Mouse (Mus musculus) right cerebral cortex, postnatal 14 days (tissue): ENCODE measurements around the gene Cd59b.
"Not testable (repeated sequence)": the region's sequence is repeated elsewhere in the genome, so short reads cannot be mapped to it uniquely, and the experiment has no call there.

Source experiments
- DNase-seq: peaks from one replicate; pipeline ENCODE4 v3.0.0; 2022

The Cd59b gene

DNA sequence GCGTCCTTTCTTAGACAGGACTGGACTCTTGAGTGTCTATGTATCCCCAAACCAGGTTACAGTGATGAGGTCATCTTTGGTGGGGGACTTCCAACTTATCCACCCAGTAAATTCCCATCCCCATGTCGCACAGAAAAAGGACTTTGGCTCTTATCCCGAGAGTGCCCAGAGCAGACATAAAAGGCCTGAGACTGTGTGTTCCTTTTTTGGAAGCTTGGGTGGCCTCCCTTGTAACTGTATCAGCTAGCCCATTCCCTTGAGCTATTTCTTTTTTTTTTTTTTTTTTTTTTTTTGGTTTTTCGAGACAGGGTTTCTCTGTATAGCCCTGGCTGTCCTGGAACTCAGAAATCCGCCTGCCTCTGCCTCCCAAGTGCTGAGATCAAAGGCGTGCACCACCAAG is 4.1 kb upstream of the Cd59b start, which contains the start of gene Gm10912:
Gm10912 (plus strand) TSS at position 301 of the 400 bp plus-strand sequence.
- not testable (repeated sequence) for DNase-seq

GRCm38 (mm10) chr2:104068450-104068849 is 1.2 kb upstream of the Cd59b start, which contains the start of gene Gm10799:
Gene Gm10799 (minus strand): TSS chr2:104068550.
- DNase-seq, result not testable (repeated sequence)

DNA sequence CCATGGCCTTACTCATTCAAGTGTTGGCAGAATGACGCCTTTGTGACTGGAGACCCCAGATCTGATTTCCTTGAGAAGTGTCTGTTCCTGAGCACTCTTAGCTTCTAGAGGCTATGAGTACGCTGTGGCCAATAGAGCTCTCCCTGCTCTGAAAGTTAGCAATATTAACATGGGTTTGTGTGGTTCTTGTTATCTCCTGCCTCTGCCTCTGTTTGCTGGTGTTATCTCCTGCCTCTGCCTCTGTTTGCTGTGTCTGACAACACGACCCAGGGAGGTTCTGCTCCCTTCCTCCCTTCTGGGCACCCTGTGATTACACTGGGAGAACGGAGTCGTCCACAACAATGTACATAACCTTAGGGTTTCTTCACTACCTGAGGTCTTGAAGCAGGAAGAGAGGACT is 8.6 kb downstream of the Cd59b start:
- DNase-seq, result not testable (repeated sequence)

DNA sequence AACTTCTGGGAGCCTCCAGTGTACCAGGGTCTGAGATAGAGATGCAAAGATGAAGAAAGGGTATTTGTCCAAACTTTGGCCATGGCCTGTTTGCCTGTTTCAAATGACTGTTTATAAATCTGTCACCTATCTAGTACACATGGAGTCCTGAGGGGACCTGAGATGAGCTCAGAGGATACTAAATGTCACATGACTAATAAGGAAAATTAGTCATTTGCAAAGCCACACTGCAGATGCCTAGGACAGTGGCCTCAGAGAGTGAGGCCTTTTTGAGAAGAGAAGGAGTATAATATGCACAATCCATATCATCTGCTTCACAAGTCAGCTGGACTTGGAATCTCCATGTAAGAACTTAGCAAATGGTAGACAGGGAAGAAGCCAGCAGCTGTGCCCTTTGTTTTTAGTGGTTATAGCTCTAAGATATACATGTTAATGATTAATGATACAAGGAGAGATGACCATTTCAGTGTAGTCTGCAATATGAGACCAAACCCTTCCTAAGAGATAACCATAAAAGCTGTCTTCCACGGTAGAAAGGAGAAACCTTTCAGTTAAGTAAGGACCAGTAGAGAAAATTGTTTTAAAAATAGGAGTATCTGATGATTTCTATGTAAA is 11.9 kb downstream of the Cd59b start:
- DNase-seq, result not testable (repeated sequence)

DNA sequence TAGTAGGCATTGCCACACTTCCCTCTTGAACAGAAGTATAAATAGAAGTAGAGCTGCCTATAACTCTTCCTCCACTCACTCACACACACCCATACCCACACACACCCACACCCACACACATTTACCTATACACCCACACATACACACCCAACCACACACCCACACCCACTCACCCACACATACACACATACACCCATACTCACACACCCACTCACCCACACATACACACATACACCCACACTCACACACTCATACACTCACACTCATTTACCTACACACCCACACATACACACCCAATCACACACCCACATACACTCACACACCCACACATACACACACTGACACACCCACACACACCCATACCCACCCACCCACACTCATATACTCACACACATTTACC is 12.8 kb downstream of the Cd59b start:
- no peak for DNase-seq

DNA sequence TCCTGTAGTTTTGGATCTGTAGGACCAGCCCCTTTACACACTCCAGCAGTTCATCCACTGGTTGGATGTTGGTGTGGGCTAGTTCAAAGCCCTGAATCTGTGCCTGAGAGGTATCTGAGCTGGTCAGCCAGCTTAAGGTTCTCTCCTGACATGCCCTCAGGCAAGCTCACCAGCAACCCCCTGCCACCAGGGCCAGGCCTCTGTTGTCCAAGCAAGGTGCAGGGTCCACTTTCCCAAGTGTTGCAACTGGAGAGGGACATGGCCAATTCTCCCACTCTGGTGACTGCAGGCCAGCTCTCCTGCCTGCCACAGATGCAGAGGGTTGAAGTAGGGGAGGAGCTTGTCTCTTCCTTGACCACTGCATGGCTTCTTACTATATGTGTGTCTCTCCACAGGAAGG is 14.4 kb downstream of the Cd59b start:
- DNase-seq, result not testable (repeated sequence)

- not testable (repeated sequence) for DNase-seq
Observed at GRCm38 (mm10) chr2:104087562-104087961, 17.9 kb downstream of the Cd59b start.

- no peak for DNase-seq
Observed at GRCm38 (mm10) chr2:104093305-104093704, 23.7 kb downstream of the Cd59b start.

DNA sequence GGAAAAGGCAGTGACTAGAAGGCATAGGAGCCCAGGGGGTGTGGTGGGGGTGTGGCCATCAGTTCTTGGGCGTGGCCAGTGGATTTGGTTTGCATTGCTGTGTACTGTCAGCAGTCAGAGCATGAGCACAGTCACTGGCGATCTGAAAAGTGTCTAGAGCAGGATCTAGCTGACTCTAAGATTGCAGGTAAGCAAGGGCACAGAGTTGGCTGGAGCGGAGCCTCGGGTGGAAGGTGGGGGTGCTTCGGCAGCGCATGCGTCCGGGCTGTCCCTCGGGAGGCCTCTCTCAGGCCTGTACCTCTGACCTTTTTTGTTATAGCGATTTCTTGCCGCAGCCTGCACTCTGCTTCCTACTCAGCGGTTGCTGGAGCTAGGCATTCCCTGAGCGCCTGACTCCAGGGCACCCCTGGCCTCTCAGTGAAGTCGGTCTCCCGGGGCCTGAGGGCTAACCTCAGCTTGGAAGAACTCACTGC is 26.1 kb downstream of the Cd59b start, which contains the start of gene Cd59a:
Cd59a (plus strand) TSS at position 61 of the 473 bp plus-strand sequence.
- DNase-seq, result peak; percentile 41

GRCm38 (mm10) chr2:104096256-104096655 is 26.6 kb downstream of the Cd59b start:
- no peak for DNase-seq

DNA sequence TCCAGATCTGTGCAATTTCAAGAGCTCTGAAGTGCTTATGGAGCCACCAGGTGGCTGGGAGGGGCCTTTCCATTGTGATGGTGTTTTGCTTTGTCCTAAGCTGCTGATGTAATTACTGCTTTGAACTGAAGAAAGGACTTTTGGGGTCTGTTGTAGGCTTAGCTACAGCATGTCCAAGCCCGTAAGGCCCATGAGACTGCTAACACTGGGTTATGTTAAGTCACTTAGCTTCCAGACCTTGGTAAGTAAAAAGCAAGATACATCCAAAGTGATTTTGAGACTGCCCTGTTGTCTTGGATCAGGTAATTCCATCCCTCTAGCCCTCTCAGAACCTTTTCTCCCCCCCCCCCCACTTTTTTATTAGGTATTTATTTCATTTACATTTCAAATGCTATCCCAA is 27.1 kb downstream of the Cd59b start:
- DNase-seq, result not testable (repeated sequence)

DNA sequence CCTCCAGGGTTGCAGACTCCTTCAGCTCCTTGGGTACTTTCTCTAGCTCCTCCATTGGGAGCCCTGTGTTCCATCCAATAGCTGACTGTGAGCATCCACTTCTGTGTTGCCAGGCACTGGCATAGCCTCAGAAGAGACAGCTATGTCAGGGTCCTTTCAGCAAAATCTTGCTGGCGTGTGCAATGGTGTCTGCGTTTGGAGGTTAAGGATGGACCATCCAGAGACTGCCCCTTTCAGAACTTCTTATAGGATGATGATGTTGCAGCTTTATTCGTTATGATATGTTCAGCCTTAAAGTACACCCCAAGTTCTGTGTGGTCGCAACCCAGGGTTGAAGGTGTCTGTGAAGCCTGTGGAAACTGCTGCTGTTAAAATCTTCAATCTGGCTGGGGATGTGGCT is 27.7 kb downstream of the Cd59b start:
- not testable (repeated sequence) for DNase-seq

- no peak for DNase-seq
Observed at GRCm38 (mm10) chr2:104098529-104099230, 29.0 kb downstream of the Cd59b start.

DNA sequence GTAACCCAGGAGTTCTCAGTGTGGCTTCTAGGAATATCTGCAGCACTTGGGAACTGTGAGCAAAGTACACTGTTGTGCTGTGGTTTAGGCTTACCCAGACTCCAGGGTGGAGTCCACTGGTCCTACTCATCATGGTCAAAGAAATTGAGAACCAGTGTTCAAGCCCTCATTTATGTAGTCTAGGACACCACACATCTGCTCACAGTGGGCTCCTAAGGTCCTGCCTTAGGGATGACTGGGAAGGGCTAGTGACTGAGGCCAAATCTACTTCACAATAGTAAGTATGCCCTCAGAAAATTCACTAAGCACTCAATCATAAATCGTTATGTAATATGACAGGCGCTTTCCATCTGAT is 29.6 kb downstream of the Cd59b start:
- DNase-seq, result no peak

DNA sequence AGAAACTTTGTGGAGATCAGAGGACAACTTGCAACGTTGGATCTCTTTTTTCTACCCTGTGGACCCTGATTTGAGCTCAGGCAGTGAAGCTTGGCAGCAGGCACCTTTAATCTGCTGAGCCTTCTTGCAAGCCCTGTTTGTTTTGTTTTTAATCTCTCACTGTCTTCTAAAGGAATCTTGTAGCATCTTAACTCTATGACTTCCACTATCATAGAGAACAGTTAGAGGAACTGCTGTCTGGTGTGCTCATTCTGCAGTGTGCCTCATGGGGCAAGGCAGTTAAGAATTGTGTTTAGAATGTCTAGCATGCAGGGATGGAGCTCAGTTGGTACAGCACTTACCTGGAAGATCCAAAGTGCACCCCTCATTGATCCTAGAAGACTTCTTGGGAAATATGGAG is 30.3 kb downstream of the Cd59b start:
- DNase-seq, result no peak

- no peak for DNase-seq
Observed at GRCm38 (mm10) chr2:104104800-104105199, 35.2 kb downstream of the Cd59b start.

- DNase-seq, result not testable (repeated sequence)
Observed at GRCm38 (mm10) chr2:104109021-104109420, 39.4 kb downstream of the Cd59b start.

GRCm38 (mm10) chr2:104109528-104109927 is 39.9 kb downstream of the Cd59b start:
- no peak for DNase-seq

DNA sequence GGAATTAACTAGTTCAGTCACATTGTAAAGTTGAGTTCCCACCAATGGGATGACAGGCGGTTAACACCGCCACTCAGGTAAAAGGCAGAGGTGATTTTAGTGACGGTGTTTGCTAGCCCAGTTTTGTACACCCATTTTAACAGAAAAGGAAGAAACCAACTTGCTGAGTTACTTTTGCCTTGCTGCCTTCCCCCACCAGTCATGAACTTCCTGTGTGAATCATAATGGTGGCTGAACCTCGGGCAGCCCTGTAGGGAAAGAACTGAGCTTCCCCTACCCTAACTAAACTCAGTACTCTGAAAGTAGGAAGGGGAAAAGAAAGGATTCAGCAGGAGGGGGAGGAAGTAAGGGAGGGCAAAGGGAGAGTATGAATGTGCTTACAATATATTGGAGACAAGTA is 40.4 kb downstream of the Cd59b start:
- no peak for DNase-seq

GRCm38 (mm10) chr2:104111170-104111797 is 41.6 kb downstream of the Cd59b start:
- DNase-seq, result not testable (repeated sequence)

DNA sequence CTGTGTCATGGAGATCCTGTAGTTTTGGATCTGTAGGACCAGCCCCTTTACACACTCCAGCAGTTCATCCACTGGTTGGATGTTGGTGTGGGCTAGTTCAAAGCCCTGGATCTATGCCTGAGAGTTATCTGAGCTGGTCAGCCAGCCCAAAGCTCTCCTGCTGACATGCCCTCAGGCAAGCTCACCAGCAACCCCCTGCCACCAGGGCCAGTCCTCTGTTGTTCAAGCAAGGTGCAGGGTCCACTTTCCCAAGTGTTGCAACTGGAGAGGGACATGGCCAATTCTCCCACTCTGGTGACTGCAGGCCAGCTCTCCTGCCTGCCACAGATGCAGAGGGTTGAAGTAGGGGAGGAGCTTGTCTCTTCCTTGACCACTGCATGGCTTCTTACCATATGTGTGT is 43.9 kb downstream of the Cd59b start:
- DNase-seq, result not testable (repeated sequence)

DNA sequence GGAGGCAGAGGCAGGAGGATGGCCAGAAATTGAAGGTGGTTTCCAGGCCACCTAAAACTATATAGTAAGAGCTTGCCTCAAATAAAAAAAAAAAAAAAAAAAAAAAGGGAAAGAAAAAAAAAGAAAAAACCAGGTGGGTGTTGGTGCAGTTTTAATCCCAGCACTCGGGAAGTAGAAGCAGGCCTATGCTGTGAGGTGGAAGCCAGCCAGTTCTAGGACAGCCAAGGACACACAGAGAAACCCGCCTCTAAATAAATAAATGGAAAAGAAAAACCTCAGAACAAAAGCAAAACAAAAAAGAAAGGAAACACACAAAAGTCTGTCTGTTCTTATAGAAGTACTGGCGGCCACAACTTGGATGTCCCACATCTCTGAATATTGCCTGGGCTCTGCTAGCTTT is 45.2 kb downstream of the Cd59b start:
- DNase-seq, result no peak

GRCm38 (mm10) chr2:104117173-104117572 is 47.5 kb downstream of the Cd59b start:
- DNase-seq, result not testable (repeated sequence)

DNA sequence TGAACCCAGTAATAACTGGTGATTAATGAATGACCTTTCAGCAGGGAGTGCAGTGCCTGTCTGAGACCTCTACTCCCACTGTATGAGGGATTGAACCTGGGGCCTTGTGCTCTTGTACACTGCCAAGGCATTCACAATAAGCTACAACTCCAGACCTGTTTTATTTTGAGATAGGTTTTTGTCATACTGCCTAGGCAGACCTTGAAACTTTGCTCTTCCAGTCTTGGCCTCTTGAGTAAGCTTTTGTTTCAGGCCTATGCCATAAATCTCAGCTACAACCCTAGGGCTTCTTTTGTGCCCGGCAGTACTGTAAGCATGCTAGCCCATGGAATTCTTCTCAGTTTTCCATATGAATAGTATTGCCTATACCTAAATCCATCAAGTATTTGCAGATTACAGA is 49.4 kb downstream of the Cd59b start:
- DNase-seq, result no peak
